Mouse (Mus musculus) hindbrain, embryonic 11.5 days (tissue): ENCODE results near the gene Fam229b. TPM values are rescaled to one million over a fixed set of nuclear protein-coding genes. Genes with fewer than 3 reads are reported as not detected.

Experiments used
- ATAC-seq: fragments of 200-750 bp; cut with Nextera tagmentation; 2 replicates; pipeline ENCODE4 v1.8.0; 2017; ENCODE audit warnings: mild to moderate bottlenecking, moderate TSS enrichment, moderate library complexity; ENCODE audit not compliant: low FRiP score
- DNase-seq: peaks from one replicate; pipeline ENCODE4 v3.0.0-alpha.2; 2015; ENCODE audit warnings: low spot score
- H3K27ac ChIP-seq: fragments of 300-500 bp; sonication (generic); 2 replicates; pipeline ENCODE4 v1.5.1; 2014; ENCODE audit warnings: mild to moderate bottlenecking, low read depth, low read length
- H3K27me3 ChIP-seq: fragments of 300-500 bp; sonication (generic); 2 replicates; pipeline ENCODE4 v1.6.1; 2014; ENCODE audit warnings: mild to moderate bottlenecking, low read length, moderate library complexity, mixed read lengths; ENCODE audit not compliant: control insufficient read depth, insufficient read depth
- H3K36me3 ChIP-seq: fragments of 300-500 bp; sonication (generic); 2 replicates; pipeline ENCODE4 v1.6.1; 2014; ENCODE audit warnings: mild to moderate bottlenecking, low read length, moderate library complexity, mixed read lengths; ENCODE audit not compliant: control insufficient read depth, insufficient read depth
- H3K4me1 ChIP-seq: fragments of 300-500 bp; sonication (generic); replicated peaks from 2 replicates; pipeline ENCODE4 v1.6.1; 2014; ENCODE audit warnings: low read length, mixed read lengths; ENCODE audit not compliant: control insufficient read depth, insufficient read depth
- H3K4me2 ChIP-seq: fragments of 300-500 bp; sonication (generic); replicated peaks from 2 replicates; pipeline ENCODE4 v1.6.1; 2014; ENCODE audit warnings: mild to moderate bottlenecking, low read depth, low read length
- H3K4me3 ChIP-seq: fragments of 300-500 bp; sonication (generic); 2 replicates; pipeline ENCODE4 v1.5.1; 2014; ENCODE audit warnings: low read depth, low read length
- H3K9ac ChIP-seq: fragments of 300-500 bp; sonication (generic); 2 replicates; pipeline ENCODE4 v1.6.1; 2014; ENCODE audit warnings: low read depth, low read length
- H3K9me3 ChIP-seq: fragments of 300-500 bp; sonication (generic); 2 replicates; pipeline ENCODE4 v1.6.1; 2016; ENCODE audit warnings: low read length; ENCODE audit not compliant: control insufficient read depth
- WGBS: fragments of 180-500 bp; shearing (Covaris S2); extraction: QIAGEN DNeasy Blood & Tissue Kit; methylation state at CpG from one replicate; pipeline ENCODE4 v1.1.7; 2014; 5-methylcytosine and 5-hydroxymethylcytosine counted together
- polyA plus RNA-seq: library from polyadenylated mRNA; unstranded; fragments of >200 nt; fragmentation: Nextera tagmentation; extraction: Ambion mirVana; gene quantifications from 2 replicates; pipeline ENCODE4 v1.2.1, GENCODE M21; 2014

The Fam229b gene
- polyA plus RNA-seq, 1 experiment from 2014 or later = 14.4 TPM

DNA sequence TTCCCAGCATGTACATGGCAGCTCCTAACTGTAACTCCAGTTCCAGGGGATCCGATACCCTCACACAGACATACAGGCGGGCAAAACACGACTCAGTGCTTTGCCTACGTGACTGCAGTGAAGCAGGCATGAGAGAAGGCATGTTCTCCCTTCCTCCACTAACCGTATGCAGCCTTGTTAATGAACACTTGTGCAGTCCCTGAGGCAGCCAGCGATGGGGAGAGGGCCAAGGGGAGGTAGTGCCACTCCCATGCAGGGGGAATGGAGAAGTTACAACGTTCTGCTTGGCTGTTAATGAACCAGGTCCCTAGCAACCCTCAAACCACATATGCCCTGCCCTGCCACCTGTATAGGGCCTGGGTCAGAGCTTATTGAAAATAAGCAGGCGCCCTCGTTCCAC lies 35.9 kb upstream of the Fam229b start:
- Histone ChIP-seq H3K27ac (no peak overlapping the region), H3K4me3 (no peak overlapping the region), H3K27me3 (no peaks in the 10 kb centered on the region), H3K36me3 (no peaks in the 10 kb centered on the region), H3K9me3 (no peaks in the 10 kb centered on the region), H3K4me2 (no peak overlapping the region), H3K4me1 (peaks cover 5% of the 10 kb centered on the region; the same call in 1 of the 2 replicates), H3K9ac (no peak overlapping the region)
- no peak for ATAC-seq
- DNase-seq = no peak
- 56% methylated on average over 9 of the region's 9 CpGs for WGBS

- Histone ChIP-seq H3K9ac (no peak overlapping the region), H3K36me3 (no peaks in the 10 kb centered on the region), H3K27me3 (no peaks in the 10 kb centered on the region), H3K4me3 (no peak overlapping the region), H3K4me2 (no peak overlapping the region), H3K4me1 (0 out of 2 replicates have a peak, but pooled peaks cover under 1% of the 10 kb centered on the region), H3K27ac (no peak overlapping the region), H3K9me3 (no peaks in the 10 kb centered on the region)
- DNase-seq = no peak
- WGBS = 83% methylated on average over 11 of the region's 11 CpGs
- no peak for ATAC-seq
Observed at GRCm38 (mm10) chr10:39167611-39168010, 33.9 kb upstream of the Fam229b start.

DNA sequence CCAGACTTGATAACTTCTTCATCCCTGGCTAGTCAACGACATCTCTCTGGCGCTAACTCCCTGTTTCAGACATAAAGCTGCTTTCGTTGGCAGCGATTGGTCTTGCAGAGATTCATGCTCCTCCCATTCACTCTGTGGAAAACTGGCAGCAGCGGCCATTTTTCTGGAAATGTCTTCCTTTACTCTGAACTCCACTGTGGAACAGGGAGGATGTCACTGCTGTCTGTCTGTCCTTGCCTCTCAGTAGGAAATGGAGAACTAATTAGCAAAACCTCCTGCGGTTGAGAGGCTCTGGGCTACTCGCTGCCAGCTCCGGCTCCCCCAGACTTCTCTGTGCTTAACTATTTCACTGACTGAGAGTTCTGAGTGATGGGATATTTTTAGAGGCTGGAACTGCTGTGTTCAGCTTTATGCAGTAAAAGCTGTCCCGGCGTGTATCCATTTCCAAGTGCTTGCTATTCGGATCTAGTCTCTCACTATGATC lies 32.0 kb upstream of the Fam229b start:
- Histone ChIP-seq H3K9ac (no peak overlapping the region), H3K27ac (no peak overlapping the region), H3K27me3 (no peaks in the 10 kb centered on the region), H3K4me3 (no peak overlapping the region), H3K4me1 (no peaks in the 10 kb centered on the region), H3K36me3 (no peaks in the 10 kb centered on the region), H3K4me2 (no peak overlapping the region), H3K9me3 (no peaks in the 10 kb centered on the region)
- no peak for ATAC-seq
- WGBS = 38% methylated on average over 11 of the region's 11 CpGs
- peak; percentile 24 for DNase-seq

GRCm38 (mm10) chr10:39163694-39164093 lies 30.0 kb upstream of the Fam229b start, which contains the start of gene Ccn6:
Ccn6 (minus strand) TSS chr10:39163794.
- WGBS = 89% methylated on average over 10 of the region's 10 CpGs
- ATAC-seq (no peak), DNase-seq (no peak)
- Histone ChIP-seq H3K27me3 (no peaks in the 10 kb centered on the region), H3K9me3 (no peaks in the 10 kb centered on the region), H3K27ac (no peak within 1 kb of the TSS), H3K9ac (no peak within 1 kb of the TSS), H3K4me1 (no peaks in the 10 kb centered on the region), H3K4me2 (no peak within 1 kb of the TSS), H3K36me3 (no peaks in the 10 kb centered on the region), H3K4me3 (no peak within 1 kb of the TSS)

DNA sequence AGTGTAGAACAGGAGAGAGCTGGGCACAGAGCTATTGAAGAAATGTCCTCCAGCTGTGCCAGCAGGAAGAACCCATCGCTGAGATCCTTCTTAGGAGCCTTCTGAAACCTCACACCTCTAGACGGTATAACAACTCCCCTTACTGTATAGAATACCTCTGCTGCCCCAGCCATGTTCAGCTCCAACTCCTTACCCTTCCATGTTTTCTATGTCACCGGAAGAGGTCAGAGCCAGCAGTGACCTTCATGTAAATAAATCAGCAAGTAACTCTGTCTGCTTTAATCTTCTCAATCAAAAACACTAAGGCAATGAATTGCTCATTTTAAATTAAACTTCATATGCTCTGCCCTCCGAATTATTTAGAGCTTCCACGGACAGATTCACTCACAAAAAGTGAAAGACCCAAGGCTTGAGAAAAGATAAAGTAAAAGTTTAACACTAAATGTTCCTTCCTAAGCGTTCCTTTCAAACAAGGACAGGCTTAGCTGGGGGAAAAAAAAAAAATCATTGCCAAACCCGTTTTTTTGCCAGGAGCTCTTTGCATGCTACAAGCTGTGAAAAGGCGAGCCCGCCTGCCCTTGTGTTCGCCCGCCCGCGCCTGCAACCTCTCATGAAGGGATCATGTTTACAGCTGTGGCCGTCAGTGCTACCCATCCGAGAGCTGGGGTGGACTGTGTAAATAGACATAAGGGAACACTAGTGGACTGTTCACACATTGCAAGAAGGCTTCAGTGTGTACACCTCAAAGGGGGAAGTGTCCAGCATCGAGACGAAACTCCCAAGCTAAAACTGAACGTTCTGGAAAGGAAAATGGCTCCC lies 29.2 kb upstream of the Fam229b start:
- ATAC-seq = no peak
- no peak overlapping the region for H3K9ac ChIP-seq
- no peaks in the 10 kb centered on the region for H3K36me3 ChIP-seq
- no peaks in the 10 kb centered on the region for H3K4me1 ChIP-seq
- no peak overlapping the region for H3K4me3 ChIP-seq
- peak; percentile 23 for DNase-seq
- 51% methylated on average over 18 of the region's 18 CpGs for WGBS
- H3K9me3 ChIP-seq = no peaks in the 10 kb centered on the region
- no peak overlapping the region for H3K4me2 ChIP-seq
- H3K27ac ChIP-seq = no peak overlapping the region
- H3K27me3 ChIP-seq = no peaks in the 10 kb centered on the region

GRCm38 (mm10) chr10:39161406-39161805 lies 27.7 kb upstream of the Fam229b start:
- ATAC-seq (no peak), DNase-seq (no peak)
- Histone ChIP-seq H3K27me3 (no peaks in the 10 kb centered on the region), H3K4me2 (no peak overlapping the region), H3K9me3 (no peaks in the 10 kb centered on the region), H3K36me3 (no peaks in the 10 kb centered on the region), H3K4me3 (no peak overlapping the region), H3K27ac (no peak overlapping the region), H3K9ac (no peak overlapping the region), H3K4me1 (no peaks in the 10 kb centered on the region)
- 92% methylated on average over 1 of the region's 1 CpGs for WGBS

DNA sequence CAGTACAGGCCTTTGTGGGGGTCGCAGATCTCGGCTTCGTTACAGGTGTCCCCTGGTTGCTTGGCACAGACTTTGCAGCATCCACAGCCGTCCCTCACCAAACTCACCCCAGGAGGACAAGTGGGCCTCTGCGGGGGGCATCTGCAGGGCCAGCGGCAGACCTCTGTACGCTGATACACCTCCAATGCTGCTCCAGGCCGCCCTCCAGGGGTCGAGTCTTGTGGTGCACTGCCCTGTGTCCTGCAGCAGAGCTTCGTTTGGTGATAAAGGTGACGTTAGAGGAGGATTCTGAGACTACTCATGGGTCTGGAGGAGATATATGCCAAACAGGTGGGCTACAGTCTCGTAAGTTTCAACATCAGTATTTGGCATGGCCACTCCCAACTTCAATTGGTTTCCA lies 24.6 kb upstream of the Fam229b start:
- H3K9ac ChIP-seq = no peak overlapping the region
- 63% methylated on average over 12 of the region's 12 CpGs for WGBS
- H3K4me3 ChIP-seq = no peak overlapping the region
- ATAC-seq (no peak), DNase-seq (no peak)
- H3K27ac ChIP-seq = no peak overlapping the region
- no peaks in the 10 kb centered on the region for H3K4me1 ChIP-seq
- no peaks in the 10 kb centered on the region for H3K36me3 ChIP-seq
- H3K27me3 ChIP-seq = no peaks in the 10 kb centered on the region
- H3K4me2 ChIP-seq = no peak overlapping the region
- no peaks in the 10 kb centered on the region for H3K9me3 ChIP-seq

- Histone ChIP-seq H3K27me3 (no peaks in the 10 kb centered on the region), H3K9ac (no peak overlapping the region), H3K4me3 (no peak overlapping the region), H3K4me2 (no peak overlapping the region), H3K36me3 (no peaks in the 10 kb centered on the region), H3K4me1 (no peaks in the 10 kb centered on the region), H3K27ac (no peak overlapping the region), H3K9me3 (no peaks in the 10 kb centered on the region)
- WGBS = 85% methylated on average over 1 of the region's 1 CpGs
- ATAC-seq (no peak), DNase-seq (no peak)
Observed at GRCm38 (mm10) chr10:39157321-39157720, 23.6 kb upstream of the Fam229b start.

- H3K27ac ChIP-seq = no peak overlapping the region
- no peak overlapping the region for H3K9ac ChIP-seq
- no peak overlapping the region for H3K4me3 ChIP-seq
- no peaks in the 10 kb centered on the region for H3K27me3 ChIP-seq
- 91% methylated on average over 5 of the region's 5 CpGs for WGBS
- H3K4me2 ChIP-seq = no peak overlapping the region
- DNase-seq (no peak), ATAC-seq (no peak)
- no peaks in the 10 kb centered on the region for H3K4me1 ChIP-seq
- H3K9me3 ChIP-seq = no peaks in the 10 kb centered on the region
- H3K36me3 ChIP-seq = no peaks in the 10 kb centered on the region
Observed at GRCm38 (mm10) chr10:39156719-39157118, 23.0 kb upstream of the Fam229b start.
